Mouse (Mus musculus) lung, embryonic 14.5 days (tissue): ENCODE measurements at regions not wholly inside any gene's neighbourhood (a gene's known extent, or its start where the extent isn't known, plus 50 kb on each side); places are given as distances from the start of the nearest gene placed in this dataset.

ENCODE experiments used
- ATAC-seq: fragments of 200-750 bp; cut with Nextera tagmentation; 2 replicates; pipeline ENCODE4 v1.8.0; 2017; ENCODE audit warnings: mild to moderate bottlenecking, moderate TSS enrichment, moderate library complexity; ENCODE audit not compliant: insufficient read depth
- DNase-seq: peaks from one replicate; pipeline ENCODE4 v3.0.0-alpha.2; 2015
- H3K27ac ChIP-seq: fragments of 300-500 bp; sonication (generic); 2 replicates; pipeline ENCODE4 v1.5.1; 2014; ENCODE audit warnings: low read depth, mild to moderate bottlenecking, moderate library complexity
- H3K27me3 ChIP-seq: fragments of 300-500 bp; sonication (generic); 2 replicates; pipeline ENCODE4 v1.6.1; 2014; ENCODE audit warnings: low read length, control low read depth; ENCODE audit not compliant: insufficient read depth
- H3K36me3 ChIP-seq: fragments of 300-500 bp; sonication (generic); 2 replicates; pipeline ENCODE4 v1.6.1; 2014; ENCODE audit warnings: control low read depth; ENCODE audit not compliant: insufficient read depth
- H3K4me1 ChIP-seq: fragments of 300-500 bp; sonication (generic); 2 replicates; pipeline ENCODE4 v1.6.1; 2014; ENCODE audit warnings: antibody characterized with exemption, control low read depth; ENCODE audit not compliant: insufficient read depth
- H3K4me2 ChIP-seq: fragments of 300-500 bp; sonication (generic); 2 replicates; pipeline ENCODE4 v1.6.1; 2014; ENCODE audit warnings: mild to moderate bottlenecking
- H3K4me3 ChIP-seq: fragments of 300-500 bp; sonication (generic); 2 replicates; pipeline ENCODE4 v1.5.1; 2014; ENCODE audit warnings: low read depth, low read length
- H3K9ac ChIP-seq: fragments of 300-500 bp; sonication (generic); 2 replicates; pipeline ENCODE4 v1.6.1; 2014
- H3K9me3 ChIP-seq: fragments of 300-500 bp; sonication (generic); 2 replicates; pipeline ENCODE4 v1.6.1; 2016; ENCODE audit warnings: low read depth, low read length, control low read depth
- CTCF ChIP-seq: IDR thresholded peaks from 2 replicates; pipeline ENCODE4 v1.5.1; 2016; ENCODE audit warnings: antibody characterized with exemption, low read depth
- WGBS: fragments of 180-500 bp; shearing (Covaris S2); extraction: QIAGEN DNeasy Blood & Tissue Kit; methylation state at CpG from one replicate; pipeline ENCODE4 v1.1.7; 2014; 5-methylcytosine and 5-hydroxymethylcytosine counted together

GRCm38 (mm10) chr10:8951236-8951825 is 65.5 kb upstream of the Sash1 start:
- Histone ChIP-seq H3K27me3 (no peaks in the 10 kb centered on the region), H3K9ac (no peak overlapping the region; the same call in 1 of the 2 replicates), H3K9me3 (no peaks in the 10 kb centered on the region), H3K36me3 (no peaks in the 10 kb centered on the region), H3K4me1 (0 out of 2 replicates have a peak, but pooled peaks cover 4% of the 10 kb centered on the region), H3K27ac (no peak overlapping the region), H3K4me2 (no peak overlapping the region), H3K4me3 (no peak overlapping the region)
- 56% methylated on average over 10 of the region's 10 CpGs for WGBS
- no peak for ATAC-seq
- DNase-seq: no peak
- TF ChIP-seq CTCF: no peak

DNA sequence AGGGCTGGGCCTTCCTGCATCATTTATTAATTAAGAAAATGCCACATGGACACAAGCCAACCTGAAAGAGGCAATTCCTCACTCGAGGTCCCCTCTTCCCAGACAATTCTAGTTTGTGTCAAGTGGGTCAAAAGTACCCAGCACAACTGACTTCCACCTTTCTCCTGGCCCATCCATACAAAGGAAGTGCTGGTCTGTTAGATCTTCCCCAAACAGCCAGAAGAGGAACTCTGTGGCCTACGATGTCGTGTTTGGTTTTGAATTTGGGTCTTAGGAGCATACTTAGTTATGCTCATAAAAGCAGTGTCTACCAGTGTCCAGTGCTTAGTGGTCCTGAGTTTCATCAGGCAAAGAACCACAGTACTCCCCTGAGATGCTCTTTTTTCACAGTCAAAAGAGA is 62.4 kb upstream of the Sash1 start:
- WGBS: 73% methylated on average over 3 of the region's 3 CpGs

GRCm38 (mm10) chr10:8945195-8945751 is 59.4 kb upstream of the Sash1 start:
- no peaks in the 10 kb centered on the region for H3K9me3 ChIP-seq
- no peak overlapping the region for H3K9ac ChIP-seq
- no peaks in the 10 kb centered on the region for H3K36me3 ChIP-seq
- DNase-seq (peak; percentile 77), ATAC-seq (peak; percentile 77)
- peak overlapping the region; percentile 51 for H3K4me2 ChIP-seq
- H3K4me1 ChIP-seq: no peaks in the 10 kb centered on the region
- WGBS: 26% methylated on average over 17 of the region's 17 CpGs
- no peaks in the 10 kb centered on the region for H3K27me3 ChIP-seq
- peak overlapping the region; percentile 7 for H3K4me3 ChIP-seq
- H3K27ac ChIP-seq: peak overlapping the region; percentile 72
- no peak for TF ChIP-seq CTCF

More for the DNA sequence above, 62.4 kb upstream of the Sash1 start:
- Histone ChIP-seq H3K9ac (no peak overlapping the region), H3K27ac (no peak overlapping the region), H3K4me3 (no peak overlapping the region), H3K4me1 (no peaks in the 10 kb centered on the region), H3K4me2 (no peak overlapping the region), H3K36me3 (no peaks in the 10 kb centered on the region), H3K9me3 (no peaks in the 10 kb centered on the region), H3K27me3 (no peaks in the 10 kb centered on the region)
- TF ChIP-seq CTCF: no peak
- DNase-seq (no peak), ATAC-seq (no peak)

GRCm38 (mm10) chr10:8944586-8944985 is 58.7 kb upstream of the Sash1 start:
- H3K27ac ChIP-seq: peak overlapping the region; percentile 72; the same call in 1 of the 2 replicates
- WGBS: 55% methylated on average over 5 of the region's 5 CpGs
- no peaks in the 10 kb centered on the region for H3K9me3 ChIP-seq
- peak overlapping the region; percentile 51 for H3K4me2 ChIP-seq
- H3K4me1 ChIP-seq: no peaks in the 10 kb centered on the region
- H3K36me3 ChIP-seq: no peaks in the 10 kb centered on the region
- DNase-seq: no peak
- no peak for ATAC-seq
- peak overlapping the region; percentile 7 for H3K4me3 ChIP-seq
- H3K27me3 ChIP-seq: no peaks in the 10 kb centered on the region
- no peak for TF ChIP-seq CTCF
- no peak overlapping the region for H3K9ac ChIP-seq

- Histone ChIP-seq H3K36me3 (no peaks in the 10 kb centered on the region), H3K4me1 (no peaks in the 10 kb centered on the region), H3K9me3 (no peaks in the 10 kb centered on the region), H3K4me3 (no peak overlapping the region), H3K4me2 (no peak overlapping the region), H3K9ac (no peak overlapping the region), H3K27me3 (no peaks in the 10 kb centered on the region), H3K27ac (no peak overlapping the region)
- DNase-seq: no peak
- no peak for ATAC-seq
- TF ChIP-seq CTCF: no peak
- 85% methylated on average over 6 of the region's 6 CpGs for WGBS
Measured at GRCm38 (mm10) chr10:8943698-8944097, 57.8 kb upstream of the Sash1 start.

- TF ChIP-seq CTCF: no peak
- Histone ChIP-seq H3K4me1 (no peaks in the 10 kb centered on the region), H3K4me3 (no peak overlapping the region), H3K9me3 (no peaks in the 10 kb centered on the region), H3K36me3 (no peaks in the 10 kb centered on the region), H3K27me3 (no peaks in the 10 kb centered on the region), H3K27ac (no peak overlapping the region), H3K9ac (no peak overlapping the region), H3K4me2 (no peak overlapping the region)
- 88% methylated on average over 6 of the region's 6 CpGs for WGBS
- DNase-seq: no peak
- ATAC-seq: no peak
Measured at GRCm38 (mm10) chr10:8942967-8943471, 57.1 kb upstream of the Sash1 start.

DNA sequence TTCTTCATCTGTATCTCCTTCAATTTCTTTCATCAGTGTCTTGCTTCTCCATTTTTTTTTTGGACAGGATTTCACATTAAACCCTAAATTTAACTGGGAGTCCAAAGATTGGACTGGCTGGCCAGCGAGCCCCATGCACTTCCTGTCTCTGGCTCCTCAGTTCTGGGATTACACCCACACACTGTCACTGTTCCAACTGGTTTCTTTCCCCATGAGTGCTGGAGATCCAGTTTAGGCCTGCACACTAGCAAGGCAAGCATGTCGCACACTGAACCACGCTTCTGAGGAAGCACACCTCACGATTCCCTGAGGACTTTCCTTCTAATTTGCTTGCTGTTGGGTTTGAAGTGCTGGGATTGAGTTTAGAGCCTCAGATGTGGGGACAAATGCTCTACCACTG is 50.5 kb upstream of the Sash1 start:
- Histone ChIP-seq H3K9me3 (no peaks in the 10 kb centered on the region), H3K9ac (no peak overlapping the region), H3K4me3 (no peak overlapping the region), H3K27me3 (no peaks in the 10 kb centered on the region), H3K4me1 (no peaks in the 10 kb centered on the region), H3K4me2 (no peak overlapping the region), H3K27ac (no peak overlapping the region), H3K36me3 (no peaks in the 10 kb centered on the region)
- 83% methylated on average over 4 of the region's 4 CpGs for WGBS
- TF ChIP-seq CTCF: no peak
- ATAC-seq (no peak), DNase-seq (no peak)
